Mouse (Mus musculus) stomach, postnatal 0 days (tissue): ENCODE results near the gene Fam69a. TPM values are rescaled to one million over a fixed set of nuclear protein-coding genes. Genes with fewer than 3 reads are reported as not detected.

ENCODE experiments used
- ATAC-seq: fragments of 200-750 bp; cut with Nextera tagmentation; 2 replicates; pipeline ENCODE4 v1.8.0; 2017; ENCODE audit not compliant: low FRiP score, low TSS enrichment
- DNase-seq: peaks from one replicate; pipeline ENCODE4 v3.0.0-alpha.2; 2016; ENCODE audit warnings: low spot score
- H3K27ac ChIP-seq: fragments of 300-500 bp; sonication (generic); replicated peaks from 2 replicates; pipeline ENCODE4 v1.5.1; 2014; ENCODE audit warnings: mild to moderate bottlenecking, control low read depth
- H3K27me3 ChIP-seq: fragments of 300-500 bp; sonication (generic); 2 replicates; pipeline ENCODE4 v1.6.1; 2014; ENCODE audit warnings: low read length; ENCODE audit not compliant: control insufficient read depth, insufficient read depth
- H3K36me3 ChIP-seq: fragments of 300-500 bp; sonication (generic); 2 replicates; pipeline ENCODE4 v1.6.1; 2014; ENCODE audit warnings: low read length, mixed read lengths; ENCODE audit not compliant: control insufficient read depth, insufficient read depth
- H3K4me1 ChIP-seq: fragments of 300-500 bp; sonication (generic); replicated peaks from 2 replicates; pipeline ENCODE4 v1.6.1; 2014; ENCODE audit warnings: antibody characterized with exemption; ENCODE audit not compliant: control insufficient read depth, insufficient read depth
- H3K4me2 ChIP-seq: fragments of 300-500 bp; sonication (generic); replicated peaks from 2 replicates; pipeline ENCODE4 v1.6.1; 2014; ENCODE audit warnings: low read depth, mild to moderate bottlenecking, control low read depth, moderate library complexity
- H3K4me3 ChIP-seq: fragments of 300-500 bp; sonication (generic); 2 replicates; pipeline ENCODE4 v1.5.1; 2014; ENCODE audit warnings: low read depth, low read length, control low read depth
- H3K9ac ChIP-seq: fragments of 300-500 bp; sonication (generic); 2 replicates; pipeline ENCODE4 v1.6.1; 2014; ENCODE audit warnings: mild to moderate bottlenecking, low read length, control low read depth, mixed read lengths
- H3K9me3 ChIP-seq: fragments of 300-500 bp; sonication (generic); 2 replicates; pipeline ENCODE4 v1.6.1; 2016; ENCODE audit warnings: low read length; ENCODE audit not compliant: control insufficient read depth
- CTCF ChIP-seq: IDR thresholded peaks from 2 replicates; pipeline ENCODE4 v1.5.1; 2016; ENCODE audit warnings: antibody characterized with exemption, low read depth, mild to moderate bottlenecking, moderate library complexity
- EP300 ChIP-seq: optimal IDR thresholded peaks from 2 replicates; pipeline ENCODE3; 2016; ENCODE audit warnings: antibody characterized with exemption
- WGBS: fragments of 180-500 bp; shearing (Covaris S2); extraction: QIAGEN DNeasy Blood & Tissue Kit; methylation state at CpG from one replicate; pipeline ENCODE4 v1.1.7; 2014; 5-methylcytosine and 5-hydroxymethylcytosine counted together
- polyA plus RNA-seq: library from polyadenylated mRNA; unstranded; fragments of >200 nt; fragmentation: Nextera tagmentation; extraction: Ambion mirVana; gene quantifications from 2 replicates; pipeline ENCODE4 v1.2.1, GENCODE M21; 2015

The Fam69a gene
- polyA plus RNA-seq, 1 experiment from 2014 or later = 16.3 TPM

- no peak for TF ChIP-seq CTCF
- TF ChIP-seq EP300 = no peak
- ATAC-seq = no peak
Measured at GRCm38 (mm10) chr5:108028230-108028629, 41.3 kb upstream of the Fam69a start.

GRCm38 (mm10) chr5:108021346-108021745 is 34.5 kb upstream of the Fam69a start:
- Histone ChIP-seq H3K36me3 (no peaks in the 10 kb centered on the region), H3K4me3 (no peak overlapping the region), H3K4me2 (no peak overlapping the region), H3K9me3 (no peaks in the 10 kb centered on the region), H3K9ac (no peak overlapping the region), H3K27ac (no peak overlapping the region), H3K4me1 (no peaks in the 10 kb centered on the region), H3K27me3 (no peaks in the 10 kb centered on the region)
- WGBS = 67% methylated on average over 3 of the region's 3 CpGs
- DNase-seq = no peak
- ATAC-seq = no peak
- TF ChIP-seq CTCF (no peak), EP300 (no peak)

More at GRCm38 (mm10) chr5:108028230-108028629, 41.3 kb upstream of the Fam69a start:
- Histone ChIP-seq H3K36me3 (no peaks in the 10 kb centered on the region), H3K27ac (no peak overlapping the region), H3K9ac (no peak overlapping the region), H3K27me3 (no peaks in the 10 kb centered on the region), H3K4me1 (no peaks in the 10 kb centered on the region), H3K4me2 (no peak overlapping the region), H3K4me3 (no peak overlapping the region), H3K9me3 (no peaks in the 10 kb centered on the region)
- WGBS = 76% methylated on average over 4 of the region's 4 CpGs
- no peak for DNase-seq

- no peak for DNase-seq
- Histone ChIP-seq H3K9me3 (no peaks in the 10 kb centered on the region), H3K27ac (no peak overlapping the region), H3K4me2 (no peak overlapping the region), H3K36me3 (no peaks in the 10 kb centered on the region), H3K27me3 (no peaks in the 10 kb centered on the region), H3K4me1 (no peaks in the 10 kb centered on the region), H3K9ac (no peak overlapping the region), H3K4me3 (no peak overlapping the region)
- TF ChIP-seq CTCF (no peak; the same call in 1 of the 2 replicates), EP300 (no peak)
- no peak for ATAC-seq
- WGBS = 18% methylated on average over 2 of the region's 2 CpGs
Measured at GRCm38 (mm10) chr5:108019367-108019766, 32.5 kb upstream of the Fam69a start.

- Histone ChIP-seq H3K4me3 (no peak overlapping the region), H3K4me2 (no peak overlapping the region), H3K9me3 (no peaks in the 10 kb centered on the region), H3K9ac (no peak overlapping the region), H3K4me1 (no peaks in the 10 kb centered on the region), H3K36me3 (no peaks in the 10 kb centered on the region), H3K27ac (no peak overlapping the region), H3K27me3 (no peaks in the 10 kb centered on the region)
- no peak for TF ChIP-seq EP300
- no peak for TF ChIP-seq CTCF
- ATAC-seq = no peak
- WGBS = 97% methylated on average over 2 of the region's 2 CpGs
- DNase-seq = no peak
Measured at GRCm38 (mm10) chr5:108017232-108017631, 30.3 kb upstream of the Fam69a start.

- DNase-seq (no peak), ATAC-seq (no peak)
- TF ChIP-seq CTCF (no peak), EP300 (no peak)
- no peak overlapping the region for H3K4me3 ChIP-seq
- H3K9ac ChIP-seq = no peak overlapping the region
- H3K9me3 ChIP-seq = no peaks in the 10 kb centered on the region
- no peak overlapping the region for H3K27ac ChIP-seq
- H3K27me3 ChIP-seq = no peaks in the 10 kb centered on the region
- H3K36me3 ChIP-seq = no peaks in the 10 kb centered on the region
- H3K4me1 ChIP-seq = no peaks in the 10 kb centered on the region
- no peak overlapping the region for H3K4me2 ChIP-seq
- 53% methylated on average over 7 of the region's 7 CpGs for WGBS
Measured at GRCm38 (mm10) chr5:108015422-108015821, 28.5 kb upstream of the Fam69a start.

GRCm38 (mm10) chr5:108014173-108014572 is 27.3 kb upstream of the Fam69a start:
- 13% methylated on average over 1 of the region's 1 CpGs for WGBS
- H3K4me2 ChIP-seq = no peak overlapping the region
- H3K27ac ChIP-seq = no peak overlapping the region
- H3K27me3 ChIP-seq = no peaks in the 10 kb centered on the region
- H3K36me3 ChIP-seq = no peaks in the 10 kb centered on the region
- no peak overlapping the region for H3K9ac ChIP-seq
- TF ChIP-seq CTCF (no peak), EP300 (no peak)
- ATAC-seq (no peak), DNase-seq (no peak)
- H3K4me3 ChIP-seq = no peak overlapping the region
- H3K4me1 ChIP-seq = no peaks in the 10 kb centered on the region
- H3K9me3 ChIP-seq = no peaks in the 10 kb centered on the region
